Mouse (Mus musculus) Muller cell, postnatal 12 days (primary cell): ENCODE results near the gene Glt8d2.

Experiments
- DNase-seq: peaks from one replicate; pipeline ENCODE4 v3.0.0-alpha.2; 2015; ENCODE audit errors: inconsistent ontology term

Glt8d2 gene

DNA sequence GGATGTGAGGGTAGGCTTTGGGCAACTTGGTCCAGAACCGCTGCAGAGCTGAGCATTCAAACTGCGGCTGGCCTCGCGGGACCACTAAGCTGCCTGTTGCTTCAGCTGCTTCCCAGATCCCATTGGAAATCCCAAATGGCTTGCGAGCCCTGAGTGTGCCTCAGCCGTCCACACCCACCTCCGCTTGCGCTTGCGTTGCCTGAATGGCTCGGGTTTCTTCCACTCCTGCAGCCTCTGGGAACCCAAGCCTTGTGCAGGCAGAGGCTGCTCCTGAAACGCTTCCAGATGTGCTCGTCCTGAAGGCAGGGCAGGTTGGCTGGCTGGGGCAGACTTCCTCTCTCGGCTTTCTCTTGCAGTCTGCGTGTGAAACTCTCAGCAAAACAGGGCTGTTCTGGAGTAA, at the start of gene Glt8d2:
TSS of gene Glt8d2 (minus strand) at position 157 of the 400 bp plus-strand sequence.
- DNase-seq = peak; percentile 23

DNA sequence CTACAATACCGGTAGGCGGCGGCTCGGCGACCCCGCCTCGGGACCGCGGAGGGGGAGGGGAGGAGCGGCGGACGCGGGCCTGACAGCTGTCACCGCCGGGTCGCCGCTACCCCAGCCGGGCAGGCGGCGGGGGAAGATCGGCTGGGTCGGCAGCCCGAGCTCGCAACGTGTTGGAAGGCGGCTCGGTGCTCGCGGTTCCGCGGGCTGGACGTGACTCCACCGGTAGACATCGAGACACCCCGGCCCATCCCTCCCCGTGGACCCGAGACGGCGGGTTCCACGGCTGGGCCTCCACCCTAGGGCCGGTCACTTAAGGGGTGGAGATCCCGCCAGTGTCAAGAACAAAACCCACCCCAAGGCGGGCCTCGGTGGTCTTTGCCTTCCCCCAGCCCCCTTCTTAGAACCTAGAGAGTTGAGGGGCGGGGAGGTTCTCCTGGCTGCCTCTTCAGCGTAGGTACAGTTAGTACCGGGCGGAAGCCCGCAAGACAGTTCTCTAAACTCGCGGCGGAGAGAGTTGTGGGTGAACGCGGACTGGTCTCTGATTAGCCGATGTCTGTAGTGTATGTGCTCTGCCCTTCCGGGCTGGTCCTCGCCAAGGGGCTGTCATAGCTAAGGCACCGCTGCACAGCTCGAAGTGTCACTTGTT, 9.0 kb upstream of the Glt8d2 start:
- no peak for DNase-seq

DNA sequence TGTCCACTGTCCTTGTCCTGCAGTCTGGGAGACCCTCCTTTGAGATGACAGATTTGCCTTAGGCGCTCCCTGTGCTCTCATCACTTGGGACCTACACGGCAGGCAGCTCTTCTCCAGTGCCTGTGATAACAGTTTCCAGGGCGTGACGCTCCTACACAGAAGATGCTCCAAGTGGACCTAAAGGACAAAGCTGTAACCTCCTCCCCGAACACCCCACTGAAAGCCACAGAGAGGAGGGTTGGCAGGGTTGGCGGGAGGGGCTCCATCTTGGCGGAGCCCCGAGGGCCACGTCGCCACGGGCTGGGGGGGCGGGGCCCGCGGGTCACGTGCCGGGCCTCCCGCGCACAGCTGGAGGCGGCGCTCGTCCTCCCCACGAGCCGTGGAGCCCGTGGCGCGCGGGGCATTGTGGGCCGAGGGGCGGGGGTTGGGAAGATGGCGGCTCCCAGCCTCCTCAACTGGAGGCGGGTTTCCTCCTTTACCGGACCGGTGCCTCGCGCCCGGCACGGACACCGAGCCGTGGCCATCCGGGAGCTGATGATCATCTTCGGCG, 8.3 kb upstream of the Glt8d2 start:
- peak; percentile 91 for DNase-seq

DNA sequence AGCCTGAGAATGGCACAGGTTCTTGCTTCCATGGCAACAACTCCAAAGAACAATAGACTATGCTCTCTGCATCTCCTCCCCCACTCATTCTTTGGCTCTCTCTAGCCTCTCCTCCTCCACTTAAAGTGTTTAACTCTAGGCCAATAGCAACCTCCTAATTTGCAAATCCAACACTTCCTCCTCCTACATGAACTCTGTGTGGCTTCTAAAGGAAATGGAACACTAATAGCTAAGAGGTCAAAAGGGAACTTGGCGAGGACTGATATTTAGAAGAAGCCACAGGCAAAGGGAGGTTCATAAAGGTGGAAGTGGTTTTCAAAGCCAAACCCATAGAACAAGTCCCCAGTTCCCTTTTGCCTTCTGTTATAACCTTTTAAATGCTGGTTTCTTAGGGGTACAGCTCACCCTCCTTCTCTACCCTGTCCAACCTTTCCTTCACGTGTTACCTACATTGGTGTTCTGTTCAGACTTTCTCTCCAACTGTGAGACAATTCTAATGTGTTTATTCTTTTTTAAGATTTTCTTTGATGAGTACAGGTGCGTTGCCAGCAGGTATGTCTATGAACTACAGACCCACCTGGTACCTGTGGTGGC, 7.0 kb upstream of the Glt8d2 start:
- DNase-seq = no peak

DNA sequence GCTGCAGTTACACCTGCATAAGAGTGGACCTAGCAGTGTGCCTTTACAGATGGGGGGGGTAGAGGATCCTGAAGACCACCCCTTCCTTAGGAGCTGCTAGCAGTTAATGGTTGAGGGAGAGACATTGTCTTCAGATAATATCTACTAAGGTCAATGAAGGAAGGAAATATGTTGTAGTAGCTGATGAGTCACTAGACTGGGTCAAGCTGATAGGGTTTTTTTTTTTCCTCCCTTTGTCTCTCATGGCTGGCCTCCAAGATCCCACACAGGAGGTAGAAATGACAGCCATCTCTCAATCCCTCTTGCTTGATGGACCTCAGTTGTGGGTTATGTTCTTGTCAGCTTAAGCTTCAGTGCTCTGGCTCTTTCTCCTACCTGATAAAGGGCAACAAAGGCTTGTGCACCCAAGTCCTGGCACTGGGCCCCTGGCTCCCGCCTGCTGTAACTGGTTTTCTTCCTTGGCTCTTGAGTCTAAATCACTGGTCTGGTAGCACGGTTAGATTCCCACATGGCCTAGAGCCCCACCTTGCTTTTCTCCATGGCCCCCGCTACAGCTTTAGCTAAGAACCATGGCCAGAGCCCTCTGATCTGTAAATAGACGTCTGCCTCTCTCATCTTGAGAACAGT, 6.1 kb upstream of the Glt8d2 start:
- peak; percentile 36 for DNase-seq

DNA sequence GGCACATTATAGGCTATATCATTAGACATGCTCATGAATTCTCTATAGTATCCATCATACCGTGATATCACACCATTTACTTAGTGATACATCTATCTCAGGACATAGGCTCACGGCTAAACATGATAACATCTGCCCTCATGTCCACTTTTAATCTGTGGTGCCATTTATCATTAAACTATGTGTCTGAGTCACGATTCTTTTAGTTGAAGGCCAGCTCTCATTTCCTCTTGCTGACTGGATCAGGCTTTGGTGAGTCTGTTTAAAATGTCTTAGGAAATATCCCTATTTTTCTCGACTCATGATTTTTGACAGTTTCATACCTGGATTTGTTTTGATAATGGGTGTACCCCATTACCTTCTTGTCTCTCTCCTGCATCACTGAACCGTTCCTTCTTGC, 5.5 kb upstream of the Glt8d2 start, which contains the start of gene Hcfc2:
TSS of gene Hcfc2 (plus strand) at position 205 of the 400 bp plus-strand sequence.
- no peak for DNase-seq

DNA sequence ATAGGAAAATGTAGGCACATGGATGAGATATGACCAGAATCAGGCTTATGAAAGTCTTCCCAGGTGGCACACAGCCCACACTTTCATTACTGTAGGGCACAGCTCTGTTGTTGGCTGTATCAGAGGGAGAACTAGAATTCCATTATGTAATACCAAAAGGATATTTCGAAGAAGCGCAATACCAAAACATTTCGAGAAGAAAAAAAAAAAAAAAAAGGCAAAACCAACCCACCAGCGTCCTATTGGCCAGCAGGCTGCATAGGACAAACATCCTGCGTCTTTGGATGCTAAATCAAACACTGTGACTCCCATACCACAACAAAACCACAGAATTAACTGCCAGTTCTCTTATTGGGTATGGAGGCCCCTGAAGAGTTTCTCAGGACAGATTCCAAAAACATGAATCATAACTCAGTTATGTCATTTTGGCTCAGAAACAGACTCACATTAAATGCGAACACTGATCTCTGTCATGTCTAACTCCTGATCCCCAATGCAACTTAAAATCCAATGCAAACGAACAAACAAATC, 704 bp downstream of the Glt8d2 start:
- peak; percentile 92 for DNase-seq

DNA sequence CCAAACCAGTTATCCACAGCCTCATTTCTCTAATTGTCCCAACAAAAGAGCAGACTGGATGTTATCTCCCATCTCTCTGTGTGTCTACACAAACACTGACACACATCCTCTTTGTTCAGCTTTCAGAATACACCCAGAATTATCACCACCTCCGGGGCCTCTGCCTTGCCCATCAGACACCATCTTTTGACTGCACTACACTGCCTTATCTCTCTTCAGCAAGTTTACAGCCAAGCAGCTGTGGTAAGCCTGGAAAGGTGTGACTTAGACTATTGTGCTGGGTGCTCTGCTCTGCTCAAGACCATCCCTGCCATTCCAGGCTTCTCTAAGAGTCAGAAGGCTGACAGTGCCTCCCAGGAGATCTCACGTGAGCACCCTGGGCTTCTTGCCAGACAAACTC, 5.0 kb downstream of the Glt8d2 start:
- DNase-seq = no peak

DNA sequence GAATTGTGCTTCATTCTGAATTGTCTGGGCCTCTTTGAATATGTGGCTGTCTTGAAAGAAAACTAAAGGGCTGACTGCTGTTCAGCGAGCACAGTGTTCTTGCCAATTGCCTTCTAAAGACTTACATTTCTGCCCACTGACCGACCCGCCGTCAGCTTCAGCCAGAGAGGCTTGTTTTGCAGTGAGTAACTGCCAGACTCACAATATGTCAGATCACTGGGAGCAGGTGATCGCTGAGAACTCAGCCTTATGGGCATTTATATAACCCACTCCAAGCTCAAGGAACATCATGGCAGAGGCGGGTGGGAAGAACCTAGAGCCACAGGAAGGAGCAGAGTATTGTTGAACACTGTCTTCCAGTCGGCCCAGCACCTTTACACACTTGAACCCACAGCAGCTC, 8.8 kb downstream of the Glt8d2 start:
- DNase-seq = no peak

DNA sequence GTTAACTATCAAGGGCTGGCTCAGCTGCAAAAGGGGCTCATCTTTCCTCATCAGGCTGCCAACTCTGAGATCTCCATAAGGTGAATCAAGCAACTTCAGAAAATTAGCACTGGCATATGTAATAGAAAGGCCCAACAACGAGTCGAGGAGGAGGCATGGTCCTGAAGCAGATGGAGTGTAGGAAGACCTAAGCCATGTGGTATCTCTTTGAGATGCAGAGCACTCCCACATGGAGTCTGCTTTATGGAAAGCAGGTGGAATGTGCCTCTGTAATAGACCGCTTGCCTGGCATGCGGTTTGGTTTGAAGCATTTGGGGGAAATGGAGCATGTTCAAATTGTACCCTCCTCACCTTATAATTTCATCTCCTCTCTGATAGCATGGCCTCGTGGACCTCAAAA, 9.7 kb downstream of the Glt8d2 start:
- DNase-seq = no peak

DNA sequence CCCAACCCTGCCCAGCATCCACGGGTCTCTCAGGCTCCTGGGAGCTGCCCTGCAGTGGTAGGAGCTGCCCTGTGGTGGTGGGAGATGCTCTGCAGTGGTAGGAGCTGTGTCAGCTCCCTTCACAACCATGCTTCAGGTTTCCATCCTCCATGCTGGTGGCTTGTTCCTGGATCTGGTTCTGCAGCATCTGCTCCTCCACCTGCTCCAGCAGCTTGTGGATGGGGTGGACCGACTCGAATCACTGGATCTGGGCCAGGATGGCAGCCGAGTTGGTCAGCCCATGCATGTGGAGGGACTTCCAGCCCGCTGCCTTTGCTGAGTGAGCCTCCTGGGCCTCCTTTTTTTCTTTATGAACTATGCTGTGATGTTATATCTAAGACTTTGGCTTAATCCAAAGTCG, 13.5 kb downstream of the Glt8d2 start:
- DNase-seq = no peak

DNA sequence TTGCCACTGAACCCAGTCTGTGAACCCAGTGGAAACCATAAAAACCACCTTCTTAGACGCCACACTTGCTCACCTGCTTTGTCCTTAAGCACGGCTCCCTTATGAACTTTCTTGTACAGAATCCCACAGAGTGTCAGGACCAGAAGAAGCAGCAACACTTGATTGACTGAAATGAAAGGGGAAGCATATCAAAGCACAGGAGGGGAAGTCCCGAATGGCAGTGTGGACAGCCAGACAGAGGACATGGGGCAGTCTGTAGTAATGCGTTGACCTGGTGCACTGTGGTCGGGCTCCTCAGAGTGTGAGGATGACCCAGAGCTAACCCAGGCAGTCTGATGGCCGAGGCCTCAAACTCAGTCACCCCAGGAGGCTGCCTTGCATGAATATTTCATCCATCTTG, 20.2 kb downstream of the Glt8d2 start:
- no peak for DNase-seq

DNA sequence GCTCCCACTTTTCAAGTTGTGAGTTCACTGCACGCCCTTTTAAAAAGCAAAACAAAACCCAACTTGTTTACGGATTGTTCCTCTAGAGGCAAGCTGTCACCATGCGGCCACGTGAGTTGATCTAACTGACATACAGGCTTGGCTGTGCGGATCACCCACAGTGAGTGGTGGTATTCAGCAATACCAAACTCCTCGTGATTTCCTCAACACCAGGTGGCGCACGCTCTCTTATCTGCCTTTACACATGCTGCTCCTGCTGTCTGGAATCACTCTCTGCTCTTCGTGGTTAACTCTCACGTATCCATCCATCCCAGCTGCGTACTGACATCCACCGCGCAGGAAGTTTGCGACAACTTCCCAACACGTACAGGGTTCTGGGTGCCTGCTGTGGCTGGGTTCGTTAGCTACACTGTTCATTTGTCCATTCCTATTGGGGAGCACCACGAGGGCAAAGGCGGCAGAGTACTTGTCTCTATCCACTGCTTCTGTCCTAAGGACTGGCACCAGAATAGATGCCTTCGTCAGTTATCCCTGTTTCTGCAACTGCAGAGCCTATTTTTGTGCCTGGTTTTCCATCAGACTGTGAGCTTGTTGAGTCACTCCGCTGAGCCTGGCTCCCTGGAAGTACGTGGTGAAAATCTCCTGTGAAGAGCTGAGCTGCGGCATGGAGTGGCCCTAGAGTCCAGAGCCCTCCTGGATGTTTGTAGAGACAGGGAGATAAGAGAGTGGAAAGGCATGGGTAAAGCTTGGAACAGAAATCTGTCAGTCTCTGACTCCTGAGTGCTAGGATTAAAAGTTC, 23.8 kb downstream of the Glt8d2 start:
- DNase-seq = peak; percentile 74

DNA sequence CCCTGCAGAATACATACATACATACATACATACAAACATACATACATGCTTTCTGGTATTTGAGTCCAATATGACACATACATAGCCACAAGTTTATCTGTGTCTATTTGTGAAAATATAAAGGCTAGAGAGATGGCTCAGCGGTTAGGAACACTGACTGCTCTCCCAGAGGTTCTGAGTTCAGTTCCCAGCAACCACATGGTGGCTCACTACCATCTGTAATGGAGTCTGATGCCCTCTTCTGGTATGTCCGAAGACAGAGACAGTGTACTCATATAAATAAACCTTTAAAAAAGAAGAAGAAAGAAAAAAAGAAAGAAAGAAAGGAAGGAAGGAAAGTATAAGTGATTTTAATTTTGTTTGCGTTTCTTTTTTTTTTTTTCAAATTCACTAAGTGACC, 24.5 kb downstream of the Glt8d2 start:
- no peak for DNase-seq

DNA sequence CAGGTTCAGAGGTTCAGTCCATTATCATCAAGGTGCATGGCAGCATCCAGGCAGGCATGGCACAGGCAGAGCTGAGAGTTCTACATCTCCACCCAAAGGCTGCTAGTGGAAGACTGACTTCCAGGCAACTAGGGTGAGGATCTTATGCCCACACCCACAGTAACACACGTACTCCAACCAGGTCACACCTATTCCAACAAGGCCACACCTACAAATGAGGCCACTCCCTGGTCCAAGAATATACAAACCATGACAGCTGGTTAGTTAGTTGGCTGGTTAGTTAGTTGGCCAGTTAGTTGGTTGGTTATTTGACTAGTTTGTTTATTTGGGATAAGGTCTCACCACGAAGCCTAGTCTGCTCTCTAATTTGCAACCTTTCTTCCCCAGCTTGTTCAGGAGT, 27.2 kb downstream of the Glt8d2 start:
- no peak for DNase-seq

DNA sequence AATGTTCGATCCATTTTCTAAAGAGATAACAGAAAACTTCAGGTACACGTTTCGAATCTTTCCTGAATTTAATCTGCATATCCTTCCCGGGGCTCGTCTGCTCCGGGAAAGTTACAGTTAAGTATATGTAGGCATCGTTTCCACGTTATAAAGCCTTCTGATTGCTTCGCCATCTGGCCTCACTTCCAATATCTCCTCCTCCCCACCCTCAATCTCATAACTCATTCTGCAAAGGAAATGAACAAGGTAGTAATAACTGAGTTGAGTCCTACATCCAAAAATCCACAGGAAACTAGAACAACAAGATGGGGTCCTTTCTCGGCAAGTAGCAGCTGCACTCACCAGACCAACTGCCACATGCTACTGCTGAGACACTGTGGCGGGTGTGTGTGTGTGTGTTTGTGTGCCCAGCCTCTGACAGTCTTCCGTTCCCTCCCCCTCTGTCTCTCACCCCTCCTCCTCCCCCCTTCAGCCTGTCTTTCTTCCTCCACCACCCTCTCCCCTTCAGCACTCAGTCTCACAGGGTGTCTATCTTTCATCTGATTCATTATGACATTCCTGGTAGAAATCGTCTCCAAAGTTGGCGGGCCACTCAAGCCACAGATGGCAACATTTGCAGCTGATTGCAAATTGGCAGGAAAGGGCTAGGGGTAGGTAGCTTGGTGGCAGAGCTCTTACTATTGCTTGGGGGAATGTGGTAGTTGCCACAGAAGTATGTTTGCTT, 28.0 kb downstream of the Glt8d2 start:
- peak; percentile 75 for DNase-seq

DNA sequence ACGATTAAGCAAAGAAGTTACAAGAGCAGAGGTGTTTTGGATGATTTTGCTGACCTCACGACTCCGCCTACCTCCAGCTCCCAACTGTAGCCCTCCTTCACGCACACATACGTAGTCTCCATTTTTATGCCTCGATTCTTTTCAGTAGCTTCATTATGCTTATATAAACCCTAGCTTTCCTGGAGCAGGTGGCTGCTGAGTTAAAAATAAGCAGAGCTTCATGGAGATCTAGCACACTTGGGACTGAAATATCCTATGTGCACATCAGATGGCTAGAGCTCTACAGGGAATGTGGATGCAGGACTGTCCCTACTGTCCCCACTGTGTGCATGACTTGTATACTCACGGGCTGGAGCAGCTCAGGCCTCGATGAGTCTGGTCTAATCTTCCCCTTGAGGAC, 28.6 kb downstream of the Glt8d2 start:
- no peak for DNase-seq

DNA sequence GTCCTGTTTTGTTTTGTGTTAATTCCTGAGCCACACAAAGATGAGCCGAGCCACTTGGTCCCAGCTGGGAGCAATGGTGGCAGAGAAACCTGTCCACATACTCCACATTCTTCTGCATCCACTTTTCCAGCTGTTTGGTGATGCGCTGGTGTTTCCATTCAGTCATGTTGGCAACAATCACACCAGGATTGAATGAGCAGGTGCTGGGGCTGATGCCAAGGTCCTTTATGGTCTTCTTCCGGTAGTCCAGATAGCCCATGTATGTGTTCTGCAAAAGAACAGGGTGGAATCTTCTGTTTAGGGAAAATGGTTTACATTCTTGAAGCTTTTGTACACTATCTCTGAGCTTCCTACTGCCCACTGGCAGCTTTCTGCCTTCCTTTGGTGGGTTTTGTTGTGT, 35.9 kb downstream of the Glt8d2 start:
- no peak for DNase-seq

DNA sequence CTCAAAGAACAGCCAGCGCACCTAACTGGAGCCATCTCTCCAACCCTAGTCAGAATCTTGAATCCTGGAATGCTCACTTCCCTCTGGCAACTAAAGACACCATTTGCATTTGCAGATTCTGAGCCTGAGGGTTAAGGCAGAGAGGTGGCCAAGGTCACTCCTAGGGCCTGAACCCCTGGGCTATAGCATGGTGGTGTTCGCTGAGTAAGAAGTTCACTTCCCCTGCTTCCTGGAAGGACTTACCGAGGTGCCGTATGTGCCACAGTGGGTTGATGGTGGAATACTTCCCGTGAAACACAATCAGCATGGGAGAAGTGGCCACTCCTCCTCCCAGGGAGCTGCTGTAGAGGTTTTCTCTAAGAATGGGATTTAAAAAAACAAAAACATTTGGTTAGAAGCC, 37.8 kb downstream of the Glt8d2 start:
- DNase-seq = no peak

DNA sequence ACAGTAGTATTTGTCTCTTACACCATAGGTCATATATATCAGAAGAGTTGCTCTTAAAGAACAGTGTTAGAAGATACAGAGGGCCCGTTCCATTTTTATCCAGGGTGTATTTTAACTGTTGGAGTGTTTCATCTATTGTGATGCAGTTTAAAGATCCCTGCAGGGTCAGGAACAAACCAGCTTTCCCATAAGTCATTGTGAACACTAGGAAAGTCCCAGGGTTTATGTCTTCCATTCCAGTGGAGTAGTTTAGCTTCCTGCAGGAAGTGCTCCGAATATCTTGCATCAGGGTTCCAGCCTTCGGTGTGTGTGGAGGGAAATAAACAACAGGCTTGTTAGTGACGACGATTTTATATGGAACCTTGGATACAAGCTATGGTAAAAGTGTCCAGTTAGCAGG, 39.2 kb downstream of the Glt8d2 start:
- no peak for DNase-seq

DNA sequence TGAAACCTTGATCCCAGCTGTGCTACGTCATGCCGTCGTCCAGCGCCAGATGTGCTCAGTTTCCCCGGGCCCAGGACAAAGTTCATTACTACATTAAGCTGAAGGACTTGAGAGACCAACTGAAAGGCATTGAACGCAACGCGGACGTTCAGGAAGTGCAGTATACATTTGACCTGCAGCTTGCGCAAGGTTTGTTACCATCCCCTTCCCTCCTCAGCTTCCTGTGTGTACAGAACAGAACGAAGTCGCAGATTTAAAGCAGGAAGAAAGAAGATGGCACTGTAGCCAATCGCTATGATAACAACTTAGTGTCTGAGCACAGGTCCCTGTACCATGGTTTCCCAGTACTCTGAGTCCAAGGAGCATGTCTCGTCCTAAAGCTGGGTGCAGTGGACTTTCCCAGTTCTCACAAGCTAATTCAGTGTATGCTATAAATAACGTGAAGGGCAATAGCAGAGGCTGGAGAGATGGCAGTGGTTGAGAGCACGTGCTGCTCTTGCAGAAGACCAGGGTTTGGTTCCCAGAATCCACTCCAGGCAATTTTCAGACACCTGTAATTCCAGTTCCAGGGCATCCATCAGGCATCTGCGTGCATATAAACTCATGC, 43.1 kb downstream of the Glt8d2 start:
- DNase-seq = no peak
